Mouse (Mus musculus) cerebellum, adult 11-12 months (tissue): ENCODE measurements at regions not wholly inside any gene's neighbourhood (a gene's known extent, or its start where the extent isn't known, plus 50 kb on each side); places are given as distances from the start of the nearest gene placed in this dataset.
"Not testable (repeated sequence)": the region's sequence is repeated elsewhere in the genome, so short reads cannot be mapped to it uniquely, and the experiment has no call there.

Experiments
- DNase-seq: peaks from one replicate; pipeline ENCODE4 v3.0.0; 2022

DNA sequence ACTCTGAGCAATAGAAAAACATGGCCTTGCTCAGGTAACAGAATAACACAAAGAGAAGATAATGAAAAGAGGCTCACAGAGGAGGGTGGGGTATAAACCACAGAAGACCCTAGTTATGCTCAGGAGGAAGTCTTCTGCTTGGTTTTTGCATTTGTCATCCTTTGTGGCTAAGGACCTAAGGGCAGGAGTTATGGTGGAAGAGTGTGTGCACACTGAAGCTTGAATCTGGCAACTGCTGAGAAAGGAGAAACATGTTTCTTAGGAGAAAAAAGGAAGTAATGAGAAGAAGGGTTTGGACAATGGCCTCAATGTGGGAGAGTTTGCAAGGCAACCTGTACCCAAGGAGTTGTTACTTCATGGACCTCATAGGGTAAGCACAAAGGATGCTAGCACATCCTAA lies 106.8 kb upstream of the Nyap2 start:
- DNase-seq, result no peak

DNA sequence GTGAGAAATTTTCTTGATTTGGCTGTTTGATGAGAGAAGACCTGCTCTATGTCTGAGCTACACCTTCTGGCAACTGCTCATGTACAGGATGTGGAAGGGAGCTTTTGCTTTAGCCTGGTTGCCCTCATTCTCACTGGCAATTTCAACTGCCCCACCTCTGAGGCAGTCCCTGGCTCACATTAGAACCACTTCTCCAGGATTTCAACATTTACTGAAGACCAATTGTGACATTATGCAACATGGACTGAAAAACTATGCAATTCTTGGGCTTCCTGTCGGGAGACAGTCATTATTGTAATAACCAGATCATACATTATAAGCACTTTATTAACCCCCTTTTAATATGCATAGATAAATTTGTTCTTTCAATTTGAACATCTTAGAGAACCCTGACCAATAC lies 107.6 kb upstream of the Nyap2 start:
- DNase-seq, result no peak

- DNase-seq, result no peak
Observed at GRCm38 (mm10) chr1:80965792-80966191, 111.0 kb upstream of the Nyap2 start.

DNA sequence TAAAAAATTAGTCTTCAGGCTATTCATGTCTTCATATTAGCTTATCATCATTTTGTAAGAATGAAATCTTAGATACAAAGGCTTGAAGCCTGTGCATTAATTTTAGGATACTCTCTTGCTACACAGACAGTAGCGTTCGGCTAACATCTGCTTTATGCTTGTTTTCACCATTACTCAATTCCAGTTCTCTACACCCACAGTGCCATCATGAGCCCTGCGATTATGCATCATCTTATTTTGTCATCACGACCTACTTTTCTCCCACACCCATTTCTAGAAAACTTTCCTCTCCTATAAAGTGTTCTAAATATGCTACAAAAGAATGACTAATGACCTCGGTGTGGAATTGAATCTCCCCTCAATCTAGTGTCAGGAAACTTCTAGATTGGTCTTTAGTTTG lies 112.4 kb upstream of the Nyap2 start:
- DNase-seq, result no peak

- peak; percentile 36 for DNase-seq
Observed at GRCm38 (mm10) chr1:80963838-80964237, 112.9 kb upstream of the Nyap2 start.

DNA sequence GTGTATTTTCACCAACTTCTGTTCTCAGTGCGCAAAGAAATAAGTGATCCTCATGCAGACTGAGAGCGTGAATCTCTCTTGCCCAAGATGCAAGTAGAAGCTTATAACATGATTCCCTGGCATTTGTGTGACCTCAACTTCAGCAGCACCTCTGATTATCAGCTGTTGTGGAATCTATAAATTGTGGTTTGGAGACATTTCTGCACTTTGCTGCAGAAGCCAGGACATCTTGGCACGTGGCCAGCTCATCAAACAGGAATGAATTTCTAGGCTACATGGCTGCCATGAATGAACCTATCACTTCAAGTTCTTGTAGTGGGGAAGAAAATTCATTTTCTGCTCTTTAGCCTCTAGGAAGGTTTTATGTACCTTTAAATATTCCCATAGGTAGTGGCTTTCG lies 126.3 kb upstream of the Nyap2 start:
- DNase-seq, result no peak

DNA sequence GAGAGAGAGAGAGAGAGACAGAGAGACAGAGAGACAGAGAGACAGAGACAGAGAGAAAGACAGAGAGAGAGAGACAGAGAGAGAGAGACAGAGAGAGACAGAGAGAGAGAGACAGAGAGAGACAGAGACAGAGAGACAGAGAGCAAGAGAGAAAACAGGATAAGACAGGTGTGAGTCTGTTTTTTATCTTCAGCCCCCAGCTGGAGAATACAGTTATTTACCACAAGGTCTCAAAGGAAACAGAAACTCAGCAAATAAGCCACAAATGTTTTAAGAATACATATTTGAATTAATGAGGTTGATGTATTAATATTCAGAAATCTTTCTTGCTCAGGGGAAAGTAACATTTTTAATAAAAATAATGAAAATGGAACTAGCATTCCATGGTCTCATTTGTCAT lies 130.7 kb upstream of the Nyap2 start:
- DNase-seq, result not testable (repeated sequence)

DNA sequence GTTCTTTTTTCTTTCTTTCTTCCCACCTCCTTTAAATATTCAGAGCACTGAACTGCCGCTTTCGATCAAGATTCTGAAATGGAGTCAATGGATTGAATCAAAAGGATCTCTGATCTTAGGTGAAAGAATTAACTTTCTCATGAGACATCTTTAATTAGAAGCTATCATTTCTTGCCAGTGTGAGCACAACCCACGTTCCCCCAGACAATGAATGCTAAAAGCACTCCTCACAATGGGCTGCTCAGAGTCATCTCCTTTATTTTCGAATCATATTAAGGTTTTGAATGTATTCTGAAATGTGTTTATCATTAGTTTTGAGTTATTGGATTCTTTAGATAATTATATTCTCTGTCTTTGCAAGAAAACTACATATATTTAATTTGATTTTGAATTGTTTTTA lies 137.4 kb upstream of the Nyap2 start:
- DNase-seq, result no peak

DNA sequence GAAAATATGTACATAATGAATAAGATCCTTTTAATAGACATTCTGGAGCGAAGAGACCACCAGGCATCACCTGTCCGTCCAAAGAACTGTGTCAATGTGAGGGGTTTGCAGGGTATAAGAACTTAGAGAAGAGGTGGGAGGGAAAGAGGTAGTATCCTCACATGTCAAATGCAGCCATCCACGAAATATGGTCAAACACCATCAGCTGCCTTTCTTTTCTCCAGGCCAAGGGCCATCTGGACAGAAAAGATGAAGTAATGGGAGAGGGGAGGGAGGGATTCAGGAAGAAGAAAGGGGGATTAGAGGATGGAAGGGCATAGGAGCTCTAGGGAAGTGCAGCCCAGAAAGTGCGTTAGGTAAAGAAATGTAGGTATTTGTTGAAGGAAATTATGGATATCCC lies 141.0 kb upstream of the Dock10 start:
- no peak for DNase-seq

GRCm38 (mm10) chr1:80874140-80874849 lies 116.0 kb upstream of the Dock10 start:
- DNase-seq, result no peak

- no peak for DNase-seq
Observed at GRCm38 (mm10) chr1:80873596-80873995, 115.3 kb upstream of the Dock10 start.

DNA sequence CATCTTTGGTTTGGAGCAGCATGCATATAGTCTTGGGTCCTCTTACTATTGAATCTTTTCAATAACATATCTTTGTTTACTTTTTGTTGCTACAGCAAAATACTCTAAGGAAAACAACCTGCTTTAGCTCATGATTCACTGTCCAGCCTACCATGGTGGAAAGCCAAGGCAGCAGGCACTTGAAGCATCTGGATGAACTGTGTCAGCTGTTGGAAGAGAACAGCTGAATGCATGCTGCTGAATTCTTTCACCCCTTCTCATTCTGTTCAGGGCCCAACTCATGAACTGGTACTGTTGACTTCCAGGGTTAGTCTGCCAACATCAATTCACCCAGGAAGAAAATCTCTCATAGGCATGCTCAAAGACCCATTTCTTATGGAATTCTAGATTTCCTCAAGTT lies 110.5 kb upstream of the Dock10 start:
- DNase-seq, result no peak

DNA sequence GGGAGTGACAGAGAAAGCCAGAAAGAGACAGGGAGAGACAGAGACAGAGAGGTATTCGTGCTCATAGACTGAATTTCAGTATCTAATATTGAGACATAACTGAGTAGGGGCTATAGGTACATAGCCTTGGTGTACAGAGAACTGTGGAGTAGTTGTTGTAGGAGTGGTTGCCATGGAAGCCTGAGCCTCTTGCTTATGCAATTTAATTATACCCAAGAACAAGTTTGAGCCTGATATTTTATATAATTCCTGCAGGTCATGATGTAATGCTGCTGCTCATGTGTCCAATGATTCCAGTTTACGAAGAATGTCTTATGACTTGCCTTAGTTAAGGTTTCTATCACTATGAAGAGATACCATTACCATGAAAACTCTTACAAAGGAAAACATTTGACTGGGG lies 98.7 kb upstream of the Dock10 start:
- DNase-seq, result no peak

DNA sequence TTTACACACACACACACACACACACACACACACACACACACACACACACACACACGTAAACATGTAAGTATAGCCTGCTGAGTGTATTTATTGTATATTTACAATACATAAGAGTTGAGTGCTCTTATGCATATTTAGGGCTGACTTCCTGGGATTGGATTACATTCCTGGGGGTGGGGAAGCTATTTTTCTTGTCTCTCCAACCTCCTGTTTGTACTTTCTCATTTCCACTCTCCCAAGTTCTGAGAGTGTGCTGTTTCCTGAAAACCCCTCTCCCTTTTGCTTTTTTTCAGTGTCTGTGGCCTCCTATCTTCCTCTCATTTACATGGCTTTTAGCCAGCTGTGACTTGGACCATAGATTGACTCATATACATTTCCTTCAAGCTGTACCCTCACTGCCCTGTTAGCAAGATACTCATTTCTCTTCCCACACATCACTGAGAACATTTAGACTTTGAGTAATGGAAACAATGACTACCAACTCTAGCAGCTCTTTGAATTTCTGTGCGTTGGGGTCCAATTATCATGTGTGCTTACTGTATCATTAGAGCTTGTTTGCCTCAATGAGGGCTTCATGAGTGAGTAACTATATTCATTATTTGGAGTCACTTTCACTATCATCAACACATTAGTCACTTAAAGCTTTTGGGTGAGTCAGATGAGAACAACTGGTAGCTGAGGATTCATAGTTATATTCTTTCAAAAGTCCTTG lies 96.8 kb upstream of the Dock10 start:
- no peak for DNase-seq

DNA sequence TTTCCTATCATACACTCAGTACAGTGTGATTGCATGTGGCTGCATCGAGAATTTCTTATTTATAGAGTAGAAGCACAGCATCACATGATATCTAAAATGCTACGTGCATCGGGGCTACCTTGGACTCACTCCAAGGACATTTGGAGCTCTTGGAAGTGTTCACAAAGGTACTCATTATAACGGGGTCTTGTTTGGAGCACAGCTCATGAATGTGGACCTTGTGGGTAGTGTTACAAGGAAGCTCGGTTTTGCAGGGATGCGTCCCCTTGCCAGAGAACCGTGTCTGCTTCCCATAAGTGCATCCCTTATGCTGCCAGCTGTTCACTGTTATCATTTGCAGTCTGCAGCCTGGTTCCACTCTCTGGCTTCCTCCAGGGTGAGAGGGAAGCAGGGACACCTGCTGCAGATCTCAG lies 96.0 kb upstream of the Dock10 start:
- DNase-seq, result peak; percentile 6

DNA sequence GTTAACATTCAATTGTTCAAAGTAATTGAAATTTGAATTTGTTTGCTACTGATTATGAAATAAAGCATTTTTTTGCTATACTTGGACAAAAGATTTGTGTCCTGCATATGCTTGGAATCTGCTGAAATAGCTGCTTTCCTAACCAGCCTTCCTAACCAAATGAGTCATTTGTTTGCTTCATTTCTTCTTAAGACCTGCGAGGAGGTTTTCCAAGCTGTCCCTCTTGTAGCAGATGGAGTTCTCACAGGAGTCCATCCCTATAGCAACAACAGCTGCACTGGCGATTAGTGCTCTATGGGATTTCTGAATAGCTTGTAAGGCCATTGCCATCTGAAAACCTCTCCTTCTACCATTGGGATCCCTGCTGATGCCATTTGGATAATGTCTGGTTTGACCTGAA lies 94.4 kb upstream of the Dock10 start:
- peak; percentile 27 for DNase-seq

DNA sequence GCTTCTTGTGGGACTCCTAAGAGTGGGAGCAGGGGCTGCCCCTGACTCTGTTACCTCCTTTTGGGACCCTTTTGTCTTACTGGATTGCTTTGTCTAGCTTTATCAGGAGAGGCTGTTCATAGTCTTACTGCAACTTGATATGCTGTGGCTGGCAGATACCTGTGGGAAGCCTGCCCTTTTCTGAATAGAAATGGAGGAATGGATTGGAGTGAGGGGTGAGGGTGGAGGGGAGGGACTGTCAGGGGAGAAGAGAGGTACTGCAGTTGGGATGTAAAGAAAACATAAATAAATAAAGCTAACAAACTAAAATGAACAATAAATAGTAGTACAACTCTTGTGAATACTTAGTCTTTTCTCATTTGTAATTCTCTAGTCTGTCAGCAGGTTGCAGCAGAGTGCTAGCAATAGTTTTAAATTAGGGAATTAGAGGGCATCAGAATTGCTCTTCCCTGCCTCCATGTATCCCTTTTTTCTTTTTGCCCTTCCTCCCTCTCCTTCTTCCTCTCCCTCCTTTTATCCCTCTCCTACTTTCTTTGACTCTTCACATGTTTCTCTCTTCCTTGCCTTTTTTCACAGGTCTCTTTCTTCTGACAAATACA lies 72.0 kb upstream of the Dock10 start:
- DNase-seq, result no peak

GRCm38 (mm10) chr1:80826383-80826782 lies 68.1 kb upstream of the Dock10 start:
- no peak for DNase-seq

DNA sequence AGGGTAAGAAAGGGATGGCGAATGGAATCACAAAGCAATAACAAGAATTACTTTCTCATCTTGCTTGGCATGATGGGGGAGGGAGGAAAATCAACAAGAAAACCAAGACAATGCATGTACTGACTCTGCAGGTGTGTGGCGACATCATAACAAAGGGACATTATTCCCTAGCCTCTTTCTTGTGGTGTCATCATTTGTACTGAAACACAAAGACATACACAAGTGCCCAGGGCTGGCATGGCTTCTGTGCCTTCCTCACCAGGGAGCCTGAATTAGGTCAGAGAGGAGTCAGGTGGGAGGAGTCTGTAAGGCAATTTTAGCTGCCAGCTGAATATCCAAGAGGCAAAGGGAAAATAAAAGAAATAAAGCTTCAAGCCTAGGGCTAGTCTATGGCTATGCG lies 65.6 kb upstream of the Dock10 start:
- peak; percentile 16 for DNase-seq

GRCm38 (mm10) chr1:80822185-80822584 lies 63.9 kb upstream of the Dock10 start:
- DNase-seq, result no peak

GRCm38 (mm10) chr1:80812906-80813305 lies 54.6 kb upstream of the Dock10 start:
- no peak for DNase-seq
